Mouse (Mus musculus): ENCODE measurements around the gene Gm10273. TPM values are rescaled to one million over a fixed set of nuclear protein-coding genes. Genes with fewer than 3 reads are reported as not detected.

Gm10273 gene
- total RNA-seq, 2 experiments from 2014 or later: 42.2 to 44.7 TPM

DNA sequence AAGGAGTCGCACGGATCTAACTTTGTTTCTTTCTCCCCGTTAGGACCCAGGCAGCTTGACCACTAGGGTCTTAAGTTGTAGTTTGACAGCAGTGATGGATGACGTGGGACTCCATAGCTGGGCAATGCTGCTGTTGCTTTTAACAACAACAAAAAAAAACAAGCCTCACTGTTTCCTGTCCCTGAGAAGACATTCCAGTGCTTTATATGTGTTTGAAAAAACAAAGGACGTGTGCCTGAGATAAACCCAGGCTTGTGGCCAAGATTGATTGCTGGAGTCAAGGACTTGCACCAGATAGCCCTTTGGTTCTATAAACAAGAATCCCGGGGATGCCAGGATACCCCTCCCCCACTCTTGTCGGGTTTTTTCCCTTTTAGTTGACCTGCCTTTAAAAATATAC, 47.8 kb downstream of the Gm10273 start:
- no peak for DNase-seq (ENCODE audit: low spot score in 2 of 2)
- intact Hi-C loops (cut with DNase I): no loop called here

- intact Hi-C loops (cut with DNase I): no loop called here
- no peak for DNase-seq (ENCODE audit: low spot score in 2 of 2)
Measured at GRCm38 (mm10) chr10:59444106-59444505, 48.7 kb downstream of the Gm10273 start.

DNA sequence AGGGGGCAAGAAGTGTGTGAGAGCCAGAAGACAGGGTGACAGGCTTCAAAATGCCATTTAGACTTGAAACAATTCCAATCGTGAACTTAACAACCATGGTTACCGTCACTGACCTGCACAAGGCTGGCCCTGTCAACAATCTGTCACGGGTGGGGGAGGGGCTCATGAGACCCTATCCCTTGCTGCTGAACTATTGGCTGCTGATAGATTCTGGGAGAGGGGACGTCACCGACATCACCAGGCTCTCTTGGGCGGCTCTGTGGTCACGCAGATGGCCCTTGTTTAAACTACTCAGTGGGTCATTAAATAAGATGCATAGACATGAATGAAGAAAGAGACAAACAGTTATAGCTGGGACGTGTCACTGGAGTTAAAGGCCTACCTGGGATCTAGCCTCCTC, 49.2 kb downstream of the Gm10273 start:
- no peak for DNase-seq (ENCODE audit: low spot score in 2 of 2)
- intact Hi-C loops (cut with DNase I): no loop called here

Other genes starting within 250 kb of the Gm10273 start
- 1 to 10 TPM; 7.4 to 9.5 TPM for gene Sept10, start 173.8 kb upstream of the Gm10273 start, total RNA-seq (2021)
- 1 to 10 TPM; 7.9 to 9.7 TPM for gene Sowahc, start 173.7 kb upstream of the Gm10273 start, total RNA-seq (2021)
- 10 to 100 TPM; 33.9 to 37.1 TPM for gene P4ha1, start 72.3 kb upstream of the Gm10273 start, total RNA-seq (2021)
- gene Pla2g12b, start 8.0 kb downstream of the Gm10273 start, total RNA-seq (2021): not detected
- gene Oit3, start 46.1 kb downstream of the Gm10273 start, total RNA-seq (2021): under 1 TPM in 1 of 2 experiments, not detected in 1; 0.20 TPM
- not detected for gene Gm10322, start 220.4 kb downstream of the Gm10273 start, total RNA-seq (2021)
- gene Mcu, start 221.1 kb downstream of the Gm10273 start, total RNA-seq (2021): 10 to 100 TPM; 48.0 to 48.6 TPM

Measured in left cerebral cortex, postnatal 14 days (tissue).